9 mouse cellular contexts compared by ENCODE assay signal in genomic region chr12:32017636-32018375, GRCm38 (mm10). TPM values are rescaled to one million over a fixed set of nuclear protein-coding genes. Genes with fewer than 3 reads are reported as not detected.
DNase-seq lines count a peak whose midpoint lies in the region; ATAC-seq and TF ChIP-seq lines count a peak whose summit lies in the region.
"Had no signal": no experiment of that assay in that cellular context is flagged by ENCODE, and none has a peak within 500 bp of the region (broad histone marks: within the 10 kb centered on the region; RNA-seq: fewer than 3 reads in every experiment).

No protein-coding gene starts in this region.

- H3K9ac ChIP-seq in midbrain, postnatal 0 days (replicated peaks; ENCODE audit: low read length, poor library complexity, severe bottlenecking): no peak overlapping the region
- no peak overlapping the region for H3K9ac ChIP-seq in heart, embryonic 11.5 days (ENCODE audit: low read depth, low read length)
- no peak overlapping the region for H3K9ac ChIP-seq in lung, embryonic 16.5 days (ENCODE audit: low read length)
- H3K9ac ChIP-seq: hindbrain, embryonic 14.5 days had no signal

- no peak overlapping the region for H3K27ac ChIP-seq in midbrain, postnatal 0 days (ENCODE audit: low read depth, low read length)
- H3K27ac ChIP-seq in midbrain, embryonic 10.5 days (replicated peaks): no peak overlapping the region
- H3K27ac ChIP-seq in heart, embryonic 11.5 days (ENCODE audit: low read depth, low read length): no peak overlapping the region
- H3K27ac ChIP-seq in lung, embryonic 16.5 days (ENCODE audit: low read length): no peak overlapping the region
- H3K27ac ChIP-seq: hindbrain, embryonic 14.5 days had no signal

- no peak overlapping the region for H3K4me2 ChIP-seq in midbrain, postnatal 0 days (ENCODE audit: low read depth, low read length, poor library complexity, severe bottlenecking)
- peak overlapping the region; percentile 17; the same call in 1 of the 2 replicates for H3K4me2 ChIP-seq in heart, embryonic 11.5 days
- H3K4me2 ChIP-seq in lung, embryonic 16.5 days (ENCODE audit: low read depth, low read length): no peak overlapping the region
- H3K4me2 ChIP-seq: hindbrain, embryonic 14.5 days had no signal

- no peaks in the 10 kb centered on the region for H3K9me3 ChIP-seq in midbrain, postnatal 0 days (ENCODE audit: low read length)
- no peaks in the 10 kb centered on the region for H3K9me3 ChIP-seq in midbrain, embryonic 10.5 days (replicated peaks)
- H3K9me3 ChIP-seq in heart, embryonic 11.5 days (replicated peaks; ENCODE audit: control insufficient read depth, low read length): no peaks in the 10 kb centered on the region
- H3K9me3 ChIP-seq in lung, embryonic 16.5 days (ENCODE audit: control insufficient read depth, low read length): no peaks in the 10 kb centered on the region

- H3K4me3 ChIP-seq in midbrain, postnatal 0 days (ENCODE audit: low read depth, low read length): no peak overlapping the region
- H3K4me3 ChIP-seq in midbrain, embryonic 10.5 days: no peak overlapping the region
- no peak overlapping the region for H3K4me3 ChIP-seq in heart, embryonic 11.5 days (ENCODE audit: low read depth, low read length)
- H3K4me3 ChIP-seq in lung, embryonic 16.5 days (ENCODE audit: low read length): no peak overlapping the region

- no peak for ATAC-seq in midbrain, postnatal 0 days (ENCODE audit: low FRiP score)
- 0 out of 2 replicates have a peak, but pooled peaks have one; percentile 39 for ATAC-seq in heart, embryonic 11.5 days (replicated peaks; ENCODE audit: insufficient number of reproducible peaks, low FRiP score, low TSS enrichment)
- peak; percentile 69; the same call in 1 of the 2 replicates for ATAC-seq in lung, embryonic 16.5 days (ENCODE audit: low read depth)

- WGBS in midbrain, postnatal 0 days: 78% methylated on average over 7 of the region's 7 CpGs
- 73% methylated on average over 7 of the region's 7 CpGs for WGBS in midbrain, embryonic 10.5 days
- WGBS in heart, embryonic 11.5 days (ENCODE audit: insufficient replicate concordance): 29% methylated on average over 7 of the region's 7 CpGs
- 21% methylated on average over 7 of the region's 7 CpGs for WGBS in lung, embryonic 16.5 days

- H3K36me3 ChIP-seq in midbrain, postnatal 0 days (ENCODE audit: insufficient read depth, low read length): no peaks in the 10 kb centered on the region
- H3K36me3 ChIP-seq in midbrain, embryonic 10.5 days: no peaks in the 10 kb centered on the region
- H3K36me3 ChIP-seq in heart, embryonic 11.5 days (ENCODE audit: control insufficient read depth, insufficient read depth, low read length): no peaks in the 10 kb centered on the region
- H3K36me3 ChIP-seq in lung, embryonic 16.5 days (ENCODE audit: control insufficient read depth, insufficient read depth, low read length): no peaks in the 10 kb centered on the region

- DNase-seq in midbrain, postnatal 0 days (ENCODE audit: low spot score): peak; percentile 8
- DNase-seq in midbrain, embryonic 10.5 days (ENCODE audit: low spot score): no peak
- peak; percentile 26 to 50 for DNase-seq in thymus, postnatal 10 days (ENCODE audit: low spot score in 2 of 2)
- no peak for DNase-seq in cerebellum, adult 11-12 months
- no peak for DNase-seq in layer of hippocampus, postnatal 36 days
- no peak for DNase-seq in ovary, postnatal 10 days (ENCODE audit: low spot score)

- no peaks in the 10 kb centered on the region for H3K4me1 ChIP-seq in midbrain, postnatal 0 days (ENCODE audit: insufficient read depth, low read length)
- peaks cover 26% of the 10 kb centered on the region for H3K4me1 ChIP-seq in midbrain, embryonic 10.5 days
- H3K4me1 ChIP-seq in heart, embryonic 11.5 days (ENCODE audit: control insufficient read depth, insufficient read depth, low read length): peaks cover 8% of the 10 kb centered on the region
- peaks cover 4% of the 10 kb centered on the region; the same call in 1 of the 2 replicates for H3K4me1 ChIP-seq in lung, embryonic 16.5 days (replicated peaks; ENCODE audit: control insufficient read depth, insufficient read depth, low read length)

- no peak for TF ChIP-seq CTCF in midbrain, postnatal 0 days (IDR thresholded peaks at IDR 0.05)

- H3K27me3 ChIP-seq in midbrain, postnatal 0 days (ENCODE audit: insufficient read depth, low read length): no peaks in the 10 kb centered on the region
- no peaks in the 10 kb centered on the region for H3K27me3 ChIP-seq in midbrain, embryonic 10.5 days (ENCODE audit: low read depth, poor library complexity, severe bottlenecking)
- no peaks in the 10 kb centered on the region for H3K27me3 ChIP-seq in heart, embryonic 11.5 days (ENCODE audit: control insufficient read depth, insufficient read depth, low read length)
- no peaks in the 10 kb centered on the region for H3K27me3 ChIP-seq in lung, embryonic 16.5 days (ENCODE audit: control insufficient read depth, insufficient read depth, low read depth, low read length)

RNA-seq across cellular contexts. Expression of gene Prkar2b, which starts 43.3 kb away (rescaled TPM):
- total RNA-seq in midbrain, postnatal 0 days (2014; rRNA removed): 182 and 231 TPM in 2 replicates
- 121 and 132 TPM in 2 replicates for polyA plus RNA-seq in midbrain, postnatal 0 days (2015; fragmentation: Nextera tagmentation; extraction: Ambion mirVana)
- polyA plus RNA-seq in midbrain, embryonic 10.5 days (2016; fragmentation: Nextera tagmentation; extraction: Ambion mirVana): 36.6 and 40.0 TPM in 2 replicates
- polyA plus RNA-seq in heart, embryonic 11.5 days (2014; fragmentation: Nextera tagmentation; extraction: Ambion mirVana): 20.6 and 20.7 TPM in 2 replicates
- 18.2 and 18.3 TPM in 2 replicates for polyA plus RNA-seq in lung, embryonic 16.5 days (2015; fragmentation: Nextera tagmentation; extraction: Ambion mirVana)
- total RNA-seq in layer of hippocampus, postnatal 36 days (2021): 10 to 100 TPM; 33.3 to 36.6 TPM

Comparison
In these comparisons a context has a peak if more than half of its experiments do, and no peak if none do; other contexts are left out.
1. DNase-seq: peak in midbrain, postnatal 0 days (single experiment) and thymus, postnatal 10 days (2 of 2); none in midbrain, embryonic 10.5 days (single experiment), cerebellum, adult 11-12 months (single experiment), layer of hippocampus, postnatal 36 days (0 of 2) and ovary, postnatal 10 days (single experiment).